Mouse (Mus musculus): ENCODE data around the gene Ier5. TPM values are rescaled to one million over a fixed set of nuclear protein-coding genes. Genes with fewer than 3 reads are reported as not detected.

The Ier5 gene
- total and polyA plus RNA-seq, 3 experiments, result 9.8 to 16.8 (median 12.5) TPM

DNA sequence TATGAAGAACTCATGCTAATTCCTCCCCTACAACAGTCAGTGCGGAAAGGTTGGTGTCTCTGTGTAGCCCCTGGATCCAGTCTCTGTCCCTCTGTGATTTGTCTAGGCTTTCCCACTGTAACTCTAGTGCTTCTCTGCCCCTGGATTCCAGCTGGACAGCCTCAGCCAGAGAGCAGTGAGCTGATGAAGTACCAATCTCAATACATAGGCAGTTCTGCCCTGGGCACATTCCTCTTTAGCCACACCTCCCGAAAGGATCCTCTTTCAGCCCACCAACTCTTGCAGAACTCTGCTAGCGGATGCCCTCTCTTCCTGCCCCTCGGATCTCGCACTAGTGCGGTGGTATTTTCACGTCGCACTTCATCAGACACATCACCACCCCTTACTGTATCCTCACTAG lies 35.4 kb upstream of the Ier5 start:
- Histone ChIP-seq H3K79me2 (replicated peaks; ENCODE audit: control insufficient read depth, insufficient read depth, low read length) (no peaks in the 10 kb centered on the region), H3K27ac (no peak overlapping the region), H3K4me3 (no peak overlapping the region), H3K27me3 (ENCODE audit: control insufficient read depth, insufficient read depth, low read length) (no peaks in the 10 kb centered on the region), H3K4me1 (ENCODE audit: control insufficient read depth, insufficient read depth, low read length) (peaks cover 7% of the 10 kb centered on the region), H3K9ac (ENCODE audit: low read depth, low read length) (no peak overlapping the region), H3K36me3 (ENCODE audit: control insufficient read depth, insufficient read depth, low read length) (peaks cover 16% of the 10 kb centered on the region)
- WGBS, result 84% methylated on average over 8 of the region's 8 CpGs
- TF ChIP-seq POLR2A (IDR thresholded peaks at IDR 0.05; ENCODE audit: insufficient read depth, low read depth, low read length) (no peak), CTCF (IDR thresholded peaks at IDR 0.05) (no peak), EP300 (IDR thresholded peaks at IDR 0.05; ENCODE audit: insufficient read depth, low read depth, low read length) (no peak)
- intact Hi-C loops (cut with DNase I), result no loop called here
- DNase-seq, result no peak

DNA sequence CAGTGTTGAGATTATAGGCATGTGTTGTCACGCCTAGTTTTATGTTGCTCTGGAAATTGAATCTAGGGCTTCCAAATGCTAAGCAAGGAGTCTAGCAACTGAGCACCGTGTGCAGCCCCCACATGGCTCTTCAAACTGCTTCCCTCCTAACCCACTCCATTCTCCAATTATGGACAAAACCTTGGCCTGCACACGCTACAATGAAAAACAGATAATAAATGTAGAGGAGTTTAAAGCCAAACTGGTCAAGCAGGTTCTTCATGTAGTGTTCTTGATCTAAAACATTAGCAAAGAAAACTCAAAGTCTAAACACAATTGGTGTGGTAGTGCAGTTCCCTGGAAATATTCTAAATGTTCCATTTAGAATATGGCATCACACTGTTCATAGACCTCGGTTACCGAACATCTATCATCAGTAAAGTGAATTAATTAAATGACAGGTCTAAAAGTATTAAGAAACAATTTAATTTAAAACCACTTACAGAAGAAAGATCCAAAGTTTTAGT lies 28.0 kb upstream of the Ier5 start:
- H3K36me3 ChIP-seq (ENCODE audit: control insufficient read depth, insufficient read depth, low read length), result no peaks in the 10 kb centered on the region
- 93% methylated on average over 5 of the region's 5 CpGs for WGBS
- H3K9ac ChIP-seq (ENCODE audit: low read depth, low read length), result no peak overlapping the region
- no peaks in the 10 kb centered on the region for H3K27me3 ChIP-seq (ENCODE audit: control insufficient read depth, insufficient read depth, low read length)
- H3K27ac ChIP-seq, result no peak overlapping the region
- H3K4me3 ChIP-seq, result no peak overlapping the region
- H3K4me1 ChIP-seq (ENCODE audit: control insufficient read depth, insufficient read depth, low read length), result no peaks in the 10 kb centered on the region; the same call in 1 of the 2 replicates
- intact Hi-C loops (cut with DNase I), result no loop called here
- H3K79me2 ChIP-seq (replicated peaks; ENCODE audit: control insufficient read depth, insufficient read depth, low read length), result no peaks in the 10 kb centered on the region
- no peak for DNase-seq
- no peak for TF ChIP-seq CTCF (IDR thresholded peaks at IDR 0.05)
- no peak for TF ChIP-seq POLR2A (IDR thresholded peaks at IDR 0.05; ENCODE audit: insufficient read depth, low read depth, low read length)

DNA sequence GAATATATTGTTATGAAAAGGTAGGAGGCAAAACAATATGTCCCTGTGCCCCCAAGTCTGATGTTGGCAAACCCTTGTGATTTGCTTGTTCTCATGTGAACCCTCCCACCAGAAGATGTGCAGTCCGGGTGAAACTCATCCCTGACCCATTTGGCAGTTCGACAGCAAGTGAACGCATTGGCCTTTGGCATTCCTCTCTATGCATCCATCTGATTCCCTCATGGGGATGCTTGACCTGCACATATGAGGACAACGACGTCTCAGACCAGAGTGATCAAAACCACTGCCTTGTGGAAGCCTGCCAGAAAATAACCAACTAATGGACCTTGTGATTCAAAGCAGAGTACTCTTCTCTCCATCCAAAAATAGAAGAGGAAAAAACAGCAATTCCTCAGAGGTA lies 27.3 kb upstream of the Ier5 start:
- intact Hi-C loops (cut with DNase I), result no loop called here
- Histone ChIP-seq H3K27ac (no peak overlapping the region), H3K9ac (ENCODE audit: low read depth, low read length) (no peak overlapping the region), H3K4me1 (ENCODE audit: control insufficient read depth, insufficient read depth, low read length) (no peaks in the 10 kb centered on the region; the same call in 1 of the 2 replicates), H3K27me3 (ENCODE audit: control insufficient read depth, insufficient read depth, low read length) (no peaks in the 10 kb centered on the region), H3K79me2 (replicated peaks; ENCODE audit: control insufficient read depth, insufficient read depth, low read length) (no peaks in the 10 kb centered on the region), H3K4me3 (no peak overlapping the region), H3K36me3 (ENCODE audit: control insufficient read depth, insufficient read depth, low read length) (no peaks in the 10 kb centered on the region; the same call in 1 of the 2 replicates)
- DNase-seq, result no peak
- 48% methylated on average over 5 of the region's 5 CpGs for WGBS
- no peak for TF ChIP-seq CTCF (IDR thresholded peaks at IDR 0.05)
- no peak for TF ChIP-seq POLR2A (IDR thresholded peaks at IDR 0.05; ENCODE audit: insufficient read depth, low read depth, low read length)
- TF ChIP-seq EP300 (IDR thresholded peaks at IDR 0.05; ENCODE audit: insufficient read depth, low read depth, low read length), result no peak

DNA sequence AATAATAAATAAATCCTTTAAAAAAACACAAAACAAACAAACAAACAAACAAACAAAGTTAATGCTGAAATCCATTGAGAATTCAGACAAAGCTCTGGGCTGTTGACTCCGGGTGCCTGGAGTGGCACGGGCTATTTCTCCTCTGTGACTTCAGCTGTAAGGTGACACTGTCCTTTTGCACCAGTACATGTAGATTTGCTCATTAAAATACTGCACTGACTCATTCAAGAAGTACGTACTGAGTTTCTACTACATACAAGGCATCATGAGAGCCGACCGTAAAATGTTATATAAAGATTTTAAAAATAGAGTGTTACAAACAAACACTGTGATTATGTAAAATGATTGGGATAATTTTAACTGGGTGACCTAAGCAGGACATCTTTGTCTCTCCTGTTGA lies 25.0 kb upstream of the Ier5 start:
- H3K27me3 ChIP-seq (ENCODE audit: control insufficient read depth, insufficient read depth, low read length), result no peaks in the 10 kb centered on the region
- WGBS, result 63% methylated on average over 5 of the region's 5 CpGs
- DNase-seq, result peak in 1 of 2 experiments; percentile 36
- peak overlapping the region; percentile 86 for H3K27ac ChIP-seq
- H3K4me3 ChIP-seq, result no peak overlapping the region
- intact Hi-C loops (cut with DNase I), result no loop called here
- H3K4me1 ChIP-seq (ENCODE audit: control insufficient read depth, insufficient read depth, low read length), result no peaks in the 10 kb centered on the region; the same call in 1 of the 2 replicates
- TF ChIP-seq EP300 (IDR thresholded peaks at IDR 0.05; ENCODE audit: insufficient read depth, low read depth, low read length), result 0 out of 2 replicates have a peak, but pooled peaks have one; percentile 41
- no peak for TF ChIP-seq POLR2A (IDR thresholded peaks at IDR 0.05; ENCODE audit: insufficient read depth, low read depth, low read length)
- H3K79me2 ChIP-seq (replicated peaks; ENCODE audit: control insufficient read depth, insufficient read depth, low read length), result no peaks in the 10 kb centered on the region
- no peaks in the 10 kb centered on the region; the same call in 1 of the 2 replicates for H3K36me3 ChIP-seq (ENCODE audit: control insufficient read depth, insufficient read depth, low read length)
- H3K9ac ChIP-seq (ENCODE audit: low read depth, low read length), result no peak overlapping the region

DNA sequence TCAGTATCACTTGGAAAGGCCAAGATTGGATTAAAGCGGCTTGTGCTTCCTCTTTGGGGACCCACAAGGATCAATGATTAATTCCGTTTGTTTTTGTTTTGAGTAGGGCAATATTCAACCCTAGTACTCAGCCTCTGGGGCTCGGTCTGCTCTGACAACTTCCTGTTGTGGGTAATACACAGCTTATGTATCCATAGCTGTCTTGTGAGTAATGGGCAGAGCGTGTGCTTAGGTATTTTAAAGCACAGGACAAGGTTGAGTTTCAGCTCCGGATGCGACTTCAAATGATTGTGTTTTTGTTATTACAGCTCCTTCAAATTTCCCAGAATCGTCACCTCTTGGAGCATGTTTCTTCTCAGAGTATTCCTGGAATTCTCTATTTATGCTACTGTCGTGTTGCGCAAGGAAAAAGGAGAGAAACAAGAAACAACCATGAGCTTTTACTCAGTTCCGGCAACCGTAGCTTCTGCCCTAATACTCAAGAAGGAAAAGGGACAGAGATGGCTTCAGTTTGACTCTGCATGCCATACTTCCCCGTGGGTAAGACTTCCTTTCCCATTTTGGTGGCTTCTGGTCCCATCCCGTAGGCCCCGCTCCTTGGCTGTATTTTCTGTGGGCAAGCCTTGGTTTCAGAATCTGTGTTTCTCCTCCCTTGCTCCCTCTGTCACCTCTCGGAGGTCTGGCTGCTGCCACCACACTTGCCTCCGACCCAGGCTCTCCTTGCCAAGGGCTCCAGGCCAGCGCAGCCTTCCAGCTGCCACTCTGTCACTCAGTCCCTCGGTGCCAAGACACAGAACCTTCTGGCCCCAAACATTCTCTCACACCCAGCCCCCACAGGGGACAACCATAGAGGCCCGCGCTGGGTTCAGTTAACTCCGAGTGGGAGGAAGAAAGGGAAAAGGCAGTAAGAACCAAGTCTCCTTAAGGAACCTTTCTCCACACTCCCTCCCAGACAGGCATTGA lies 22.8 kb upstream of the Ier5 start:
- peak overlapping the region; percentile 86 for H3K27ac ChIP-seq

More for the DNA sequence above, 22.8 kb upstream of the Ier5 start:
- no peaks in the 10 kb centered on the region for H3K27me3 ChIP-seq (ENCODE audit: control insufficient read depth, insufficient read depth, low read length)
- intact Hi-C loops (cut with DNase I), result no loop called here
- H3K4me3 ChIP-seq, result 0 out of 2 replicates have a peak overlapping the region, but pooled peaks have one; percentile 24
- H3K36me3 ChIP-seq (ENCODE audit: control insufficient read depth, insufficient read depth, low read length), result no peaks in the 10 kb centered on the region; the same call in 1 of the 2 replicates
- no peaks in the 10 kb centered on the region; the same call in 1 of the 2 replicates for H3K4me1 ChIP-seq (ENCODE audit: control insufficient read depth, insufficient read depth, low read length)
- peak; percentile 79 to 88 for DNase-seq
- 58% methylated on average over 21 of the region's 21 CpGs for WGBS
- H3K9ac ChIP-seq (ENCODE audit: low read depth, low read length), result peak overlapping the region; percentile 41
- H3K79me2 ChIP-seq (replicated peaks; ENCODE audit: control insufficient read depth, insufficient read depth, low read length), result no peaks in the 10 kb centered on the region
- TF ChIP-seq POLR2A (IDR thresholded peaks at IDR 0.05; ENCODE audit: insufficient read depth, low read depth, low read length) (peak; percentile 48; the same call in 1 of the 2 replicates), EP300 (IDR thresholded peaks at IDR 0.05; ENCODE audit: insufficient read depth, low read depth, low read length) (0 out of 2 replicates have a peak, but pooled peaks have one; percentile 18), CTCF (IDR thresholded peaks at IDR 0.05) (no peak)
